Mouse (Mus musculus) embryonic facial prominence, embryonic 11.5 days (tissue): Measurements from ENCODE around the gene Grpel1. TPM values are rescaled to one million over a fixed set of nuclear protein-coding genes. Genes with fewer than 3 reads are reported as not detected.
A peak's percentile ranks its signal among the peaks of the same experiment; 100 is the strongest.

Experiments
- ATAC-seq: fragments of 200-750 bp; cut with Nextera tagmentation; replicated peaks from 2 replicates; pipeline ENCODE4 v1.8.0; 2017; ENCODE audit warnings: low read depth; ENCODE audit not compliant: insufficient number of reproducible peaks, low FRiP score, low TSS enrichment
- DNase-seq: peaks from one replicate; pipeline ENCODE4 v3.0.0-alpha.2; 2015; ENCODE audit warnings: low spot score
- H3K27ac ChIP-seq: fragments of 300-500 bp; sonication (generic); replicated peaks from 2 replicates; pipeline ENCODE4 v1.5.1; 2014; ENCODE audit warnings: mild to moderate bottlenecking, low read depth, low read length, control low read depth
- H3K27me3 ChIP-seq: fragments of 300-500 bp; sonication (generic); 2 replicates; pipeline ENCODE4 v1.6.1; 2014; ENCODE audit warnings: mild to moderate bottlenecking, low read length, moderate library complexity, mixed read lengths; ENCODE audit not compliant: control insufficient read depth, insufficient read depth
- H3K36me3 ChIP-seq: fragments of 300-500 bp; sonication (generic); replicated peaks from 2 replicates; pipeline ENCODE4 v1.6.1; 2014; ENCODE audit warnings: low read depth, mild to moderate bottlenecking, low read length, moderate library complexity, mixed read lengths; ENCODE audit not compliant: control insufficient read depth, insufficient read depth
- H3K4me1 ChIP-seq: fragments of 300-500 bp; sonication (generic); 2 replicates; pipeline ENCODE4 v1.6.1; 2014; ENCODE audit warnings: low read length, mixed read lengths; ENCODE audit not compliant: control insufficient read depth, insufficient read depth
- H3K4me2 ChIP-seq: fragments of 300-500 bp; sonication (generic); 2 replicates; pipeline ENCODE4 v1.6.1; 2014; ENCODE audit warnings: low read depth, mild to moderate bottlenecking, control low read depth, low read length, moderate library complexity
- H3K4me3 ChIP-seq: fragments of 300-500 bp; sonication (generic); 2 replicates; pipeline ENCODE4 v1.5.1; 2014; ENCODE audit warnings: low read depth, low read length, control low read depth
- H3K9ac ChIP-seq: fragments of 300-500 bp; sonication (generic); replicated peaks from 2 replicates; pipeline ENCODE4 v1.6.1; 2014; ENCODE audit warnings: mild to moderate bottlenecking, control low read depth, low read length
- H3K9me3 ChIP-seq: fragments of 300-500 bp; sonication (generic); replicated peaks from 2 replicates; pipeline ENCODE4 v1.6.1; 2016; ENCODE audit warnings: mild to moderate bottlenecking, low read length, inconsistent platforms, mixed read lengths; ENCODE audit not compliant: control insufficient read depth
- WGBS: fragments of 180-500 bp; shearing (Covaris S2); extraction: QIAGEN DNeasy Blood & Tissue Kit; methylation state at CpG from one replicate; pipeline ENCODE4 v1.1.7; 2014; 5-methylcytosine and 5-hydroxymethylcytosine counted together
- polyA plus RNA-seq: library from polyadenylated mRNA; unstranded; fragments of >200 nt; fragmentation: Nextera tagmentation; extraction: Ambion mirVana; gene quantifications from 2 replicates; pipeline ENCODE4 v1.2.1, GENCODE M21; 2014

Gene Grpel1
- 61.3 and 61.4 TPM in 2 replicates for polyA plus RNA-seq

DNA sequence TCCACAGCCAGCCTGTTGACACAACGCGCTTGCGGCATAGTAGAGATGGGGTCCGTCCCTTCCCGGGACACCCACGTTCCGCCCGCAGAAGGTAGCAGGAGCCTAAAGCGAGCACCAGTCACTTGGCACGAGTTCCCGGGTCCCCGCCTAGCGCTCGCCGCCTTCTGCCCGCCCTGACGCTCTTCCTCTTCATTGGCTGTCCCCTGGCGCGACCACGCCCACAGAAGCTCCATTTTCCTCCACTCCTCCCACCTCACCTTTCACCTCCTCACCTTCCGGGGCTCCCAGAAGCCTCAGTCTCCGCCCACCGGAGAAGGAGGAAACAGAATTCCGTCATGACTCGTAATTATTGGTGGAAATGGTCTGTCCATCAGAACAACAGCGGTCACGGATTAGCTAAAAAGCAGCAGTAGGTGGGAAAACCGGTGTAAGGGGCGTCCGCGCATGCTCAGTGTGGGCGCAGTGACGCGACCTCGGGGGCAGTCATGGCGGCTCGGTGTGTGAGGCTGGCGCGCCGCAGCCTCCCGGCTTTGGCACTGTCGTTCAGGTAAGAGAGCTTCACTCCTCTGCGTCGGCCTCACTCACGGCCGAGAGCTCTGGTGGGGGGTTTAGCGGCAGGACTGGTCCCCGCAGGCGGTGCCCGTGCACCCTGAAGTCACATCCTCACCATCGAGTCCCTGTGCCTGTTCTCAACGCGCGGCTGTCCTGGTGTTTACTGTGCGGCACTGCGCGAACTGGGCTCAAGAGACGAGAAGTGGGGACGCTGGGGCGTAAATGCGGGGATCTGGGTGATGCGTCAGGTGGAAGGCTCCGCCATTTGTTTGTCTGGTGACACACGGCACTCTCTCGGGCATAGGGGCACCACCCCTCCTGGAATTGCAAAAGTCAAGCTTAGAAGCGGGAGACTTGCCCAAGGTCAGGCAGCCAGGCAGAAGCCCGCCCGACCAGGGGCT is at the start of gene Grpel1:
Gene Grpel1 (plus strand): TSS at position 290 of the 953 bp plus-strand sequence.
- H3K4me3 ChIP-seq = peak within 1 kb of the TSS; percentile 95
- under 1% methylated on average over 68 of the region's 68 CpGs for WGBS
- peak within 1 kb of the TSS; percentile 75 for H3K9ac ChIP-seq
- H3K36me3 ChIP-seq = no peaks in the 10 kb centered on the region; the same call in 1 of the 2 replicates
- H3K4me1 ChIP-seq = no peaks in the 10 kb centered on the region
- H3K27me3 ChIP-seq = no peaks in the 10 kb centered on the region
- peak; percentile 95 for ATAC-seq
- peak within 1 kb of the TSS; percentile 80 for H3K4me2 ChIP-seq
- no peaks in the 10 kb centered on the region for H3K9me3 ChIP-seq
- DNase-seq = peak; percentile 99
- no peak within 1 kb of the TSS for H3K27ac ChIP-seq

DNA sequence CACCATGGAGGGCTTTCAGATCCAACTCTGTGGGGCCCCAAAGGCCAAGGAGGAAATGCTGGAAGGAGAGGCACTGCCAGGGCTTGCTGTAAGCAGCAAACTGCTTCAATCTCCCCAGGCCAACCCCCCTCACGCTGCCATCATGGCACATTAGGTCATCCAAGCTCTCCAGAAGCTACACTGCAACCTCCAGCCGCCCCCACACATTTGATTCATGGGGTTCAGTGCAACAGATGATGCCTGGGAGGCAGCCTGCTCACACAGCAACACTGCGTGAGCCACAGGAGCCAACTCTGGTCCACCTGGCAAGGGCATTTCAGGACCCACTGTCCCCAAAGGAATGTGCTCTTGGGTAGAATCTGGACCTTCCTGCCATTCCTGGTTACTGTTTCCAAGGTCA is 44.9 kb upstream of the Grpel1 start:
- 69% methylated on average over 3 of the region's 3 CpGs for WGBS

DNA sequence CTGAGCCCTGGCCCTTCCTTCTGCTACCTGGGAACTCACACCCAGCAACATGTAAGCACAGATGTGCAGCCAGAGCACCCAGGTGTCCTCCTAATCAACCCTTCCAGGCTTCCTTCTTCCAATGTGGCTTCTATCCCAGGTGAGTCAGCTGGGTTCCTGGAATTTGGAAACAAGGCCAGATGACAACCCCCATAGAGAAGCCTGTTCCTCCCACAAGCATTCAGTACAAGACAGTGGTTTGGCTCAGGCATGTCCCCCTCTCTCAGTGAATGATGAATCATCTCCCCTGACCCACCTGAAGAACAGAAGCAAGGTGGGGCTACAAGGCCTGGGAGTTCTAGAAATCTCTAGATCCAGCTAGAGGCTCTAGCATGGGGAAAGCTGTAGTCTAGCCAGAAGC is 42.1 kb upstream of the Grpel1 start:
- H3K4me3 ChIP-seq = no peak overlapping the region
- H3K9ac ChIP-seq = no peak overlapping the region
- DNase-seq (no peak), ATAC-seq (no peak)
- no peaks in the 10 kb centered on the region for H3K36me3 ChIP-seq
- H3K4me2 ChIP-seq = no peak overlapping the region
- H3K9me3 ChIP-seq = no peaks in the 10 kb centered on the region
- no peaks in the 10 kb centered on the region for H3K4me1 ChIP-seq
- no peak overlapping the region for H3K27ac ChIP-seq
- no peaks in the 10 kb centered on the region for H3K27me3 ChIP-seq

More for the DNA sequence above, 44.9 kb upstream of the Grpel1 start:
- Histone ChIP-seq H3K36me3 (no peaks in the 10 kb centered on the region), H3K27me3 (no peaks in the 10 kb centered on the region), H3K27ac (no peak overlapping the region), H3K9ac (no peak overlapping the region), H3K4me3 (no peak overlapping the region), H3K9me3 (no peaks in the 10 kb centered on the region), H3K4me1 (no peaks in the 10 kb centered on the region), H3K4me2 (no peak overlapping the region)
- no peak for ATAC-seq
- no peak for DNase-seq

DNA sequence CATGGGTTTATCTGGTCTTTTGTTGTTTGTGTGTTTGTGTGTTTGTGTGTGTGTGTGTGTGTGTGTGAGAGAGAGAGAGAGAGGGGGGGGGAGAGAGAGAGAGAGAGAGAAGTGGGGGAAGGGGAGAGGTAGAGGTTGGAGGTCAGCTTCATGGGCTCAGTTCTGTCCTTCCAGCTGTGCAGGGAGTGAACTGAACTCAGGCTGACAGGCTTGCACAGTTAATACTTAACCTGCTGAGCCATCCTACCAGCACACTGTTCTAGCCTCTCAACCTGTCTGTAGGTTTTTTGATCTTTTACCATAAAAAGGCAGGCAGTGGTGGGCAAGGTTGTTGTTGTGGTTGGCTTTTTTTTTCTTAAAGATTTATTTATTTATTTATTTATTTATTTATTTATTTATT is 40.1 kb upstream of the Grpel1 start:
- Histone ChIP-seq H3K36me3 (no peaks in the 10 kb centered on the region), H3K9ac (no peak overlapping the region), H3K4me1 (no peaks in the 10 kb centered on the region), H3K27ac (no peak overlapping the region), H3K27me3 (no peaks in the 10 kb centered on the region), H3K4me3 (no peak overlapping the region), H3K4me2 (no peak overlapping the region), H3K9me3 (no peaks in the 10 kb centered on the region)
- ATAC-seq (no peak), DNase-seq (no peak)

- Histone ChIP-seq H3K4me3 (no peak overlapping the region), H3K4me2 (no peak overlapping the region), H3K9ac (no peak overlapping the region), H3K27ac (no peak overlapping the region), H3K4me1 (no peaks in the 10 kb centered on the region), H3K9me3 (no peaks in the 10 kb centered on the region), H3K27me3 (no peaks in the 10 kb centered on the region), H3K36me3 (no peaks in the 10 kb centered on the region)
- WGBS = 85% methylated on average over 5 of the region's 5 CpGs
- ATAC-seq (no peak), DNase-seq (no peak)
Observed at GRCm38 (mm10) chr5:36426404-36426803, 38.4 kb upstream of the Grpel1 start.

DNA sequence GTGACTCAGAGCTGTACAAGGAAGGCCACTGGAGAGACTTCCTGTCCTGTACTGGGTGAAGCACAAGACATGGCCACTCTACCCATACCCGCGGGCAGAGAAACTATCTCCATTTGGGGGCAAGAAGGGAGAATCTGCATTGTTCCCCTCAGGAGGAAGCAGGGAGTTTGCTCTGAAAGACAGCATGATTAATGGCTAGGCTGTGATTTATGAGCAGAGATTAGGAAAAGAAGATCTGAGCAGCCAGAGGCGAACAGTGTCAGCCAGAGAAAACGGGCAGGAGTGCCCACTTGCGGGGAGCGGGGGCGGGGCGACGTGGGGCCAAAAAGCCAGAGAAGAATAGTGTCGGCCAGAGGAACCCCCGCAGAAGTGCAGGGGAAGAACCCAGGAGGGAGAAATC is 37.0 kb upstream of the Grpel1 start:
- H3K4me3 ChIP-seq = no peak overlapping the region
- no peak for ATAC-seq
- no peak overlapping the region for H3K27ac ChIP-seq
- H3K4me2 ChIP-seq = no peak overlapping the region
- DNase-seq = no peak
- H3K9ac ChIP-seq = no peak overlapping the region
- no peaks in the 10 kb centered on the region for H3K4me1 ChIP-seq
- WGBS = 54% methylated on average over 11 of the region's 11 CpGs
- no peaks in the 10 kb centered on the region for H3K27me3 ChIP-seq
- no peaks in the 10 kb centered on the region for H3K36me3 ChIP-seq
- no peaks in the 10 kb centered on the region for H3K9me3 ChIP-seq

GRCm38 (mm10) chr5:36429551-36429950 is 35.2 kb upstream of the Grpel1 start:
- no peaks in the 10 kb centered on the region for H3K27me3 ChIP-seq
- no peak overlapping the region for H3K4me3 ChIP-seq
- no peaks in the 10 kb centered on the region for H3K4me1 ChIP-seq
- no peak overlapping the region for H3K27ac ChIP-seq
- DNase-seq (no peak), ATAC-seq (no peak)
- WGBS = 92% methylated on average over 3 of the region's 3 CpGs
- H3K9me3 ChIP-seq = no peaks in the 10 kb centered on the region
- no peaks in the 10 kb centered on the region for H3K36me3 ChIP-seq
- no peak overlapping the region for H3K9ac ChIP-seq
- no peak overlapping the region for H3K4me2 ChIP-seq

DNA sequence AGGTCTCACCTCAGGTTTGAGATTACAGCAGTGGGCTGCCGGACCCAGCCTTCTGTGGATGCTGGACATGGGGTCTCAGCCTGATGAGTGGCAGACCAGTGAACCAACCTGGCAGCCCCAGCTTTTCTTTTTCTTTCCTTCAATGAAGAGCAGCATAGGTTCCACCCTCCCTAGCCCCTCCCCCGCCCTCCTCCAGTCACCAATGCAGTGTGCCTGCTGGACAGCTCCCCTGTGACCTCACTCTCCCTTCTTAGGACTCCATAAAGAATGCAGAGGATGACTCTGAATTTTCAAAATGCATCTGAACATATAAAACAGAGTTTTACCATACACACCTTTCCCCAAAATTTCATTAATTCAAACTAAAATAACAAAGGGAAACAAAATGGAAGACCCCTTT is 33.1 kb upstream of the Grpel1 start:
- H3K27ac ChIP-seq = no peak overlapping the region
- WGBS = 42% methylated on average over 2 of the region's 2 CpGs
- H3K36me3 ChIP-seq = no peaks in the 10 kb centered on the region
- no peaks in the 10 kb centered on the region for H3K4me1 ChIP-seq
- ATAC-seq (no peak), DNase-seq (peak; percentile 40)
- H3K4me3 ChIP-seq = no peak overlapping the region
- no peak overlapping the region for H3K9ac ChIP-seq
- H3K27me3 ChIP-seq = no peaks in the 10 kb centered on the region
- H3K4me2 ChIP-seq = no peak overlapping the region
- H3K9me3 ChIP-seq = no peaks in the 10 kb centered on the region
